Mouse (Mus musculus) urinary bladder, postnatal 14 days (tissue): Measurements from ENCODE around the gene Gm17364.
"Not testable (repeated sequence)": the region's sequence is repeated elsewhere in the genome, so short reads cannot be mapped to it uniquely, and the experiment has no call there.

Experiments
- DNase-seq: peaks from one replicate; pipeline ENCODE4 v3.0.0; 2021; ENCODE audit warnings: low spot score

Gene Gm17364

GRCm38 (mm10) chr13:41251667-41252066 is 22.1 kb downstream of the Gm17364 start:
- DNase-seq = no peak

- DNase-seq = not testable (repeated sequence)
Measured at GRCm38 (mm10) chr13:41251232-41251631, 22.5 kb downstream of the Gm17364 start.

DNA sequence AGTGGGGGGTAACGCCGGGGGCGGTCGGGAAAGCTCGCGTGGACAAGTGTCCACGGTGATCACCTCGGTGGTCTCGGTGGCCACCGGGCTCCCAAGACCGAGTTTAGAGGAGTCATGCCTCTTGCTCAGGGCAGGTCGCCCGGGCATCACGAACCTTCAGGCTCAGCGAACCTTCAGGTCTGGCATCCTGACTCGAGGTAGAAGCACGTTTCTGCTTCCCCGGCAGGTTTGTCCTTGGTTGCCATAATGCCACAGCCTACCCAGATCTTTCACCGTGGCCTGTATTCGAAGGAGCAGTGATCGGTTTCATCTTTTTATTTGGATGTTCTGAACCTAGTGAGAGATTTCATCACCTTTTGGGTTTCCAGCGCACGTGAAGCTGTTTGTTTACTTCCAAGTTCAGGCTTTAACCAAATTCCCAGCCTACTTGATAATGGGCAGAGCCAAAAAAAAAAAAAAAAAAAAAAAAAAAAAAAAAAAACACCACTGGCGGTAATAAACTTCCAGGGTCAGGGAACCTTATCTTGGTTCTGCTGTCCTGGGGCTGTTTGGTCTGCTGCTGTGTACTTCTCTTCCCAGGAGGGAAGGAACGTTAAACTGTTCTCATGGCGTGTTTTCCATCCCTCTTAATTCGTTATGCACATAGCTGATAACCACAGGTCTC is 23.3 kb downstream of the Gm17364 start:
- peak; percentile 21 for DNase-seq

- peak; percentile 91 for DNase-seq
Measured at GRCm38 (mm10) chr13:41249538-41250317, 24.0 kb downstream of the Gm17364 start, which contains the start of gene Smim13. Smim13 (plus strand) TSS chr13:41249844.

- no peak for DNase-seq
Measured at GRCm38 (mm10) chr13:41248751-41249520, 24.8 kb downstream of the Gm17364 start.

DNA sequence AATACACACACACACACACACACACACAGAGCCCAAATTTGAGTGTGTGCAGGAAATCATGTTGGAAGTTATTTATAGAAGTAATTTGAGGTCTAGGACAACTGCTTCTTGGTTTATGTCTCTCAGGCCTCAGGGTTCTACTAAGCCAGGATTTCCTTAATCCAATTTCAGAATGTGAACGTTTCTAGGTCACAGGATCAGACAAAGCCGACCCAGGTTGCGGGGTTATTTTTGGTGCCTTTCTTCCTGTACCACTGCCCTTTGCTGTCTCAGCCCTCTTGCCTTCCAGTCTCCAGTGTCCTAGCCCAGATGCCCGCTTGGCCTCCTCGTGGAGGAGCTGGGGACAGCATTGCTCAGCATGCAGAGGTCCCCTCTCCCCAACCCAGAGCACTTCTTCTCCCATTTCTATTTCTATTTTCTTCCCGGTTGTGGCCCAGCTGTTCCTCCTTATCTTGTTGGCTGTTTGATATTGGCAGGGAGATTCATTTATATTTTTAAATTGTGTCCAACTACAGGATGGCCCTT is 29.4 kb downstream of the Gm17364 start:
- no peak for DNase-seq

GRCm38 (mm10) chr13:41241557-41241956 is 32.2 kb downstream of the Gm17364 start:
- no peak for DNase-seq

DNA sequence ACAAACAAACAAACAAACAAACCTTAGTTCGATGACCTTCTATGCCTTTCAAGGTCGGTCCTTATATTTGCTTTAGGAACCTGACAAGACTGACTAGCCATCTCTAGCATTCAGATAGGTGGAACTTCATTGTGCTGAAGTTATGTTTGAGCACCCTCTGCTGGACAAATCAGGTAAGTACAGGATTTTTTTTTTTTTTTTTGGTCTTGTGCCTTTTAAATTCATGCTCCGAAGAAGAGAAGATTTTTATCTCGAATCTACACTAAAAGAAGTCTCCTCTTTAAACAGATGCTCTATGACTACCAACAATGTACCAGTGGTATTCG is 35.0 kb downstream of the Gm17364 start:
- no peak for DNase-seq

DNA sequence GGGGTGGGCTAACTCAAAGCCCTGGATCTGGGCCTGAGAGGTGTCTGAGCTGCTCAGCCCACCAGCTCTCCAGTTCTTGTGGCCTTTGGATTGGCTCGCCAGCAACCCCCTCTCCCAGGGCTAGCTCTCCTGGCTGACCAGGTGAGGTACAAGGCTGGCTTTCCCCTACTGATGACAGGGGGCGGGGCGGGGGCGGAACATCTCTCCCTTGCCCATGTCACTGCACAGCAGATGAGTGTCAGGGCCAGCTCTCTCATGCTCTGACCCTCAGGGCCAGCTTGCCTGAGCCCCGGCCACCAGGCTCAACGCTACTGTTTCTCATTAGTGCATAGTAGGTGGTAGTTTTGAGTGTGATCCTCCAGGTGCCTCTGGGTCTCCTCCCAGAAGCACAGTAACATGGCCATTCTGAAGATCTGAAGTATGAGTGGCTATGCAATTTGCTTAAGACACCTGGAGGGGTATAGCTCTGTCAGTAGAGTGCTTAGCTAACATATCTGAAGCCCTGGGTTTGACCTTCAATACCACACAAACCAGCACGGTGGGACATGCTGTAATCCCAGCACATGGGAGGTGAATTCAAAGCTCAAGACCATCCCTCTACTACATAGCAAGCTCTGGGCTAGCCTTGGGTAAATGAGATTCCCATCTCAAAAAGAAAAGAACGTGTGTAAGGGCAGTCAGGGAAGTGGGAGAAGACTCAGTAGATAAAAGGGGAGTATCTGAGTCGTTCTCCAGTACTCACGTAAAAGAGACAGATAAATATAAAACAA is 35.6 kb downstream of the Gm17364 start:
- no peak for DNase-seq

GRCm38 (mm10) chr13:41235845-41236741 is 37.7 kb downstream of the Gm17364 start:
- DNase-seq = no peak

- no peak for DNase-seq
Measured at GRCm38 (mm10) chr13:41235181-41235580, 38.6 kb downstream of the Gm17364 start.

GRCm38 (mm10) chr13:41233241-41233640 is 40.5 kb downstream of the Gm17364 start:
- DNase-seq = no peak

DNA sequence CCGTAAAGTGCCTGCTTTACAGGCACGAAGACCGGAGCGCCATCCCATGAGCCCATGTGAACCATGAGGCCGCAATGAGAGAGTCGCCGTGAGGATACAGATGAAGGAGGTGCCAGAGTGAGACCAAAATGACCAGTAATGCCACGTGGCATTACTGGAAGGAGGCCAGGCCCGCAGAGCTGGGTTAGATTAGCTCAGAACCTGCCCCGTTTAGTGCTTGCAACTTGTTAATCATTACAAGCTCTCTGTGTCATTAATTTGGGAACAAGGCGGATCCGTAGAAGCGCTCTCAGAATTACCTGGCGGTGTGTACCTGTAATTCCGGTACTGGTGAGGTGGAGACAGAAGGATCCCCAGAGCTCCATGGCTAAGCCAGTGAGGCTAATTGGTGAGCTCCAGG is 41.6 kb downstream of the Gm17364 start:
- DNase-seq = no peak

- no peak for DNase-seq
Measured at GRCm38 (mm10) chr13:41231389-41231983, 42.3 kb downstream of the Gm17364 start.

- DNase-seq = no peak
Measured at GRCm38 (mm10) chr13:41230256-41230655, 43.5 kb downstream of the Gm17364 start.

DNA sequence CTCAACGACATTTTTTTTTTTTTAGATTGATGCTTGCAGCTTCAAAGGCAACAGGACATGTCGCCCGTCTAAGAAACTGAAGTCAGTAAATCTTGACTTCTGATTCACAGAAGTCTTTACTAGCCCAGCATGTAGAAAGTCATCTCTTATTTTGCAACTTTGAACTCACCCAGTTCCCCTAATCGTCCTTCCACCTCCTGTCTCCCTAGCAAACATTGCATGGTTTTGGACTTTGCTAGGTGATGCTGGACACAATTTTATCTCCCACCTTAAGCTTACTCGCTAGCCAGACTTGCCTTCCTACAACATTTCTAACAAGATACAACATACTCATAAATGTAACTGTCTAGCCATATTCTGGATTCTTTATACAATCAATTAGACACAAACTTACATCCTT is 45.7 kb downstream of the Gm17364 start:
- no peak for DNase-seq

GRCm38 (mm10) chr13:41226513-41226912 is 47.3 kb downstream of the Gm17364 start:
- DNase-seq = no peak
